8 mouse cellular contexts compared by ENCODE assay signal in the genomic region with DNA sequence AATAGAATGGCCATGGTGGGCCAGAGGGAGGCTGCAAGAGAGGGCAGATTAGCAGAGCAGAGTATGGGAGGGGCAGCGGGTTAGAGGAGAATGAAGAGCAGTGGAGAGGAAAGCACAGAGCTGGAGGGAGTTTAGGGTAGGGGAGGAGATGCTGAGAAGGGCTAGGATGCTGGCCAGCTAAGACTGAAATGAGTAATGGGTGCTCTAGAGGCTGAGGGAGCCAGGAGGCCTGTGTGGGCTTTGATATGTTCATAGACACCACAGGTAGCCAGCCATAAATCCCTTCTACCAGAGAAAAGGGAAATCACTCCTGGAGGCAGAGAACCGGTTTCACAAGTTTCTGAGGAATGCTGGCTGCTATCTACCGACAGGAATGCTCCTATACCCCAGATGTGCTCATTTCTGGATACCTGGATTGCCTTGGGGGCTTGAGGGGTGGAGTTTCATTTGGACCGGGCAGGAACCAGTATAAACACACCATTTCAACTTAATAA. TPM values are rescaled to one million over a fixed set of nuclear protein-coding genes. Genes with fewer than 3 reads are reported as not detected.
DNase-seq lines count a peak whose midpoint lies in the region; ATAC-seq and TF ChIP-seq lines count a peak whose summit lies in the region.

No protein-coding gene starts in this region.

- H3K27ac ChIP-seq in gastrocnemius, adult 2 months: peak overlapping the region; percentile 62

- DNase-seq in gastrocnemius, adult 2 months: no peak
- DNase-seq in gastrocnemius, postnatal 14 days: no peak
- DNase-seq in embryo, embryonic 10 days (ENCODE audit: low spot score): peak; percentile 35
- DNase-seq in kidney, adult 11 months: peak; percentile 74
- peak; percentile 53 for DNase-seq in lung, postnatal 36 days
- DNase-seq in cerebellum, adult 9-11 months: no peak
- DNase-seq in right cerebral cortex, postnatal 4 days: no peak

- no peak for TF ChIP-seq CTCF in gastrocnemius, adult 2 months (IDR thresholded peaks at IDR 0.05)

- no peak for ATAC-seq in inflammation-experienced regulatory T-cells, adult 6 months

- H3K4me3 ChIP-seq in gastrocnemius, adult 2 months: peak overlapping the region; percentile 40

- intact Hi-C loops in gastrocnemius, adult 2 months (cut with DNase I): no loop called here
- intact Hi-C loops in gastrocnemius, postnatal 14 days (cut with DNase I; ENCODE audit: low total_unique reads): no loop called here

RNA-seq across cellular contexts. Expression of a gene that starts 13.2 kb away (rescaled TPM):
- 1 to 10 TPM; 2.1 to 2.2 TPM for total RNA-seq in gastrocnemius, adult 2 months (2021)
- total RNA-seq in gastrocnemius, postnatal 14 days (2021): 1 to 10 TPM; 1.3 to 2.7 TPM
- under 1 TPM; 0.10 to 0.75 (median 0.42) TPM for polyA plus RNA-seq in inflammation-experienced regulatory T-cells, adult 6 months (2017; shearing (Covaris generic))

RNA-seq across cellular contexts. Expression of a gene that starts 13.8 kb away (rescaled TPM):
- total RNA-seq in gastrocnemius, adult 2 months (2021): 10 to 100 TPM; 22.9 to 25.9 TPM
- 10 to 100 TPM; 20.3 to 21.3 TPM for total RNA-seq in gastrocnemius, postnatal 14 days (2021)
- polyA plus RNA-seq in inflammation-experienced regulatory T-cells, adult 6 months (2017; shearing (Covaris generic)): 1 to 10 TPM; 1.1 to 4.8 (median 4.6) TPM

Comparison
In these comparisons a context has a peak if more than half of its experiments do, and no peak if none do; other contexts are left out.
1. DNase-seq: peak in embryo, embryonic 10 days (single experiment), kidney, adult 11 months (single experiment) and lung, postnatal 36 days (single experiment); none in gastrocnemius, adult 2 months (single experiment), gastrocnemius, postnatal 14 days (single experiment), cerebellum, adult 9-11 months (single experiment) and right cerebral cortex, postnatal 4 days (single experiment).